Mouse (Mus musculus) kidney, adult 11 months (tissue): ENCODE data around the gene Paqr4.

Experiments used
- DNase-seq: peaks from one replicate; pipeline ENCODE4 v3.0.0; 2022

The Paqr4 gene

GRCm38 (mm10) chr17:23748631-23749391 is 8.1 kb upstream of the Paqr4 start:
- peak; percentile 76 for DNase-seq

- DNase-seq, result no peak
These were observed 7.4 kb upstream of the Paqr4 start for GRCm38 (mm10) chr17:23748026-23748425.

- no peak for DNase-seq
These were observed 6.8 kb upstream of the Paqr4 start for GRCm38 (mm10) chr17:23747471-23747870.

- DNase-seq, result no peak
These were observed 6.1 kb upstream of the Paqr4 start for GRCm38 (mm10) chr17:23746767-23747166.

DNA sequence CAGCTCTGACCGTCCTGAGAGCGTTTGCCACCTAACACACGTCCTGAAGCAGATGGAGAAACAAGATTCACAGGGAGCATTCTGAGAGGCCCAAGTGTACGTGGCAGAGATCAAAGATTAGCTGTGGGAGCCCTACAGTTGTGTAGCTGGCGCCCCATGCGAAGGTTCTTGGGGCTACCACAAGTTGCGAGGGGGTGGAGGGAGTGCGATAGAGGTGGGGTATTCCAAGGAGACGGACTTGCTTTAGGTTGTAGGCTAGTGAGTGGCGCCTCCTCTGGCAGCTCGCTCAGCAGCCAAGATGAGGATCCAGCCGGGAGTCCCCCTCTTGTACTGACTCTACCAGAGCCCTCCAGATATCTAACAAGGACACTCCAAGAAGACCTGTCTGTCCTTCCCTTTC is 5.6 kb upstream of the Paqr4 start:
- no peak for DNase-seq

DNA sequence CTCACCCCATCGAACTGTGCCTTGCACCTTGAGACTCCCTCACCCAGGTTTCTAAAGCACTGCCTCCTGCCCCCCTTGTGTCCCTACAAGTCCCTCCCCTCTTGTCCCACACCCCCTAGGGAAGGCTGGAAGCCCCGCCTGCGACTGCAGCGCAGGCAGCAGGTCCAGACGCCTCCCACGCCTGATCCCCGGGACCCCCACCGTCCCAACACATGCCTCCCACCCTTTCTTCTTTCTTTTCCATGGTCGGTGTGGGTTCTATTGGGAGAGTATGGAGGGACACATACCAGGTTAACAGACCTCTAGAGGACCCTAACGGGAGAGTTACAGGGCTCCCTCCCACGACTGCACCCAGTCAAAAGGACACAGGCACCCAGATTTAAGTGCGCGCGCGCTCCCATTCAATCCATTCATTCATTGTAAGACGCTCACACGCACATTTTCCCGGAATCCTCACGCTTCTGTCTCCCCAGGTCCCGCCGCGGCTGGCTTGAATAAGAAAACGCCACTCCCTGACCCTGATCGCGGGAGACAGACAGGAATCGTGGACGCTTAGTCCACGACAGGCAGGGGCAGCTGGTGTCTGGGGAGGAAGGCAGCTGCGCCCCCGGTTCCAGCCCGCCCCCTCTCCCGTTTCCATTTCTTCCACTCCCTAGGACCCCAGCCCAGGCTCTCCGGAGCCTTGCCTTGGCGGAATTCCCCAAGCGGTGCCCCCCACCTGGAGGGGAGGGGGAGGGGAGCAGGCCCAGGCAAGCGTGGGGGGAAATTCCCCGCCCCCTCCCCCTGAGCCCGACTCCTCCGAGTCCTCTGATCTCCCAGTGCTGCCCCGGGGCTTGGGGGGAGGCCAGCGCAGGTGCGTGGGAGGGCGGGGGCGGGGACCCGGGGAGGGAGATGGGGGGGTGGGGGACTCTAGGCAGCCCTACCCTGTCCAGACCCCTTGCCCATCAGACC is 4.9 kb upstream of the Paqr4 start, which contains the start of gene Kremen2:
TSS of gene Kremen2 (minus strand) at position 533 of the 951 bp plus-strand sequence.
- DNase-seq, result no peak

DNA sequence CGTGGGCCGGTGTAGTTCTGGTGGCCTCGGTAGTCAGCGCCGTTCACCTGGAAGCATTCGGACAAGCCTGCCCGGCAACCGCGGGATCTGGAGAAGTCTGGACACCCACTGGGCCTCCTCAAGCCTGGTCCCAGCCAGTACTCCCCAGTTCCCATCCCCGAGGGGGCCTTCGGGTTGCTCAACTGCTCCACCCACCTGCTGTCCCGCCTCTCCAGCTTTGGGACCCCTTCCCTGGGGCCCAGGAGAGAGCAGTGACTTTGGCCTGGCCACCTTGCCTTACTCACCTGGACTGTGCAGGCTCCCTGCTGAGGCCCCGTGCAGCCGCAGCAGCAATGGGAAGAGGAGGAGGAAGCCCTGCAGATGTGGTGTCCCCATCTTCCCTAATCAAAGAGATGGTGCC is 4.0 kb upstream of the Paqr4 start:
- no peak for DNase-seq

GRCm38 (mm10) chr17:23744076-23744475 is 3.4 kb upstream of the Paqr4 start:
- no peak for DNase-seq

GRCm38 (mm10) chr17:23742941-23743340 is 2.3 kb upstream of the Paqr4 start:
- no peak for DNase-seq

DNA sequence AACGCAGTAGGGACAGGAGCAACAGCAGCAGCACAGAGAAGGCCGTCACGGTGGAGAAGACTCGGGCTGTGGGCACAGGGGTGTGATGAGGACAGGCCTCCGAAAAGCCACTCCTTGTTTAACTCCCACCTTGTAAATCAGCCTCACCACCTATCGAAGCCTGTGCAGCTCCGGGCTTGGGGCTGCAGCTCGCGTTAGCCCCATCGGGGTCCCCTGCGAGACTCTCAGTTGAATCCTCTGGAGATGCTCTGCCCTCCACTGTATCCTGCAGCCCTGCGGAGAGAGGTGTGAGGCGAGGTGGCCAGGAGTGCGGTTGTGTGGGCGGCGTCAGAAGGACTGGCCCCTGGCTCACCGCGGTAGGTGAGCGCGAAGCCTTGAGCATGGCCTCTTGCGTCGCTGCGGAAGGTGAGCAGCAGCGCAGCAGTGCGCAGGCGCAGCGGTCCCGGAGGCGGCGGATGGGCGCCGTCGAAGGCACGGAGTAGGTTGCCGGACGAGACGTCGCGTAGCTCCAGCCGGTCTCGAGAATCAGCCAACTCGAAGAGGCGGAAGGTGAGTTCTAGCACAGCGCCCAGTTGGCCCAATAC is 1.6 kb upstream of the Paqr4 start:
- DNase-seq, result no peak

GRCm38 (mm10) chr17:23741359-23742209 is 917 bp upstream of the Paqr4 start:
- DNase-seq, result no peak

GRCm38 (mm10) chr17:23740136-23740584 is 507 bp downstream of the Paqr4 start:
- peak; percentile 87 for DNase-seq

DNA sequence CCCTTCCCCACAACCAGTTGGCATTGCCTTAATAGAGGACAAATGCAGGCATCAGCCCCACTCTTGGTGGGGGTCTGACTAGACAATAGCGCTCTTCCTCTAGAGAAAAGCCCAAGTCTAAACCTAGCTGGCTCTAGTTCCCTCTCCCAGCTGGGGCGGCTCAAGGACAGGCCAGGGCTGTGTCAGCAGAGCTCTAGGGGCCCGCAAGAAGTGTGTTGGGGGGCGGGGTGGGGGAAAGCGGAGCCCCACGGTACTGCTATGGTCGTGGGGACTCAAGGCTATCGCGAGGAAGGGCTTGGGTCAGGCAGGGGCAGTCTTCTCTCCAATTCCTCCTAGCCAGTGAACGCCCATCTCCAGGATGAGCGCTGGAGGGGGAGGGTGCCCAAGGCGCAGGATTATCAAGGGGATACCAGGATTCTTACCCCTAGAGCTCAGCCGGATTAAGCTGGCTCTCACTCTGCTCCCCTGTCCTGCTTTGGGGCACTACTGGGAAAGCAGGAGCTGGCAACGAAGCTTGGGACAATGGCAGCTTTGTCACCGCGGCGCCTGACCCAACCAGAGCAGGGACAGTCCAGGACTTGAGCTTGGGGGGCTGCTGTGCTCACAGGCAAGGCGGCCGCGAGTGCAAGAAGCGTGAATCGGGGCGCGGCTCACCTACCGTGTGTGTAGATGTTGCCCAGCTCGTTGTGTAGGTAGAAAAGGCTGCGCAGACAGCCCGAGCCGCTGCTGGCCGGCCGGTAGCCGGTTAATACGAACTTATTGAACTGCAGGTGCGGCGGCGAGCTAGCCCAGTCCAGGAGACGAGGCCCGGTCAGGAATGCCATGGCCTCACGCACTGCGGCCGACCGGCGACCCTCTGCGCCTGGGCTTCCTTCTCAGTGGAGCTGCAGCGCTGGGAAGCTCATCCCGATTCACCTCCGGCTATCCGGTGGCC is 1.2 kb downstream of the Paqr4 start:
- DNase-seq, result no peak

DNA sequence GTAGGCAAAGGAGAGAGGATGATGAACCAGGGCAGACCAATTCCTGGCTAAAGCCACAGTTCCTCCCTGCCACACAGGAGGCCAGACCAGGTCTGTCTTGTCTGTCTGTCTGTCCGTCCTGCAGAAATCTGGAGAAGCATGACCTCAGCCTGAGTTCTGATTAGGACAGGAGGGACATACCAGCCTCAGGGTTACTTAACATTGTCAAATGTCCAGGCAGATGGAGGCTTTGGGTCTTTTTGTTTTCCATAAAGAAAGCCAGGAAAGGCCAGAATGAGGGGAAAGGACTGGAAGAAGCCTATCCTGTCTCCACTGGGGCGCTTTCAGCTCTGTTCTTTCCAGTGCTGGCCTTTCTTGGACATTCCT is 1.8 kb downstream of the Paqr4 start:
- no peak for DNase-seq

DNA sequence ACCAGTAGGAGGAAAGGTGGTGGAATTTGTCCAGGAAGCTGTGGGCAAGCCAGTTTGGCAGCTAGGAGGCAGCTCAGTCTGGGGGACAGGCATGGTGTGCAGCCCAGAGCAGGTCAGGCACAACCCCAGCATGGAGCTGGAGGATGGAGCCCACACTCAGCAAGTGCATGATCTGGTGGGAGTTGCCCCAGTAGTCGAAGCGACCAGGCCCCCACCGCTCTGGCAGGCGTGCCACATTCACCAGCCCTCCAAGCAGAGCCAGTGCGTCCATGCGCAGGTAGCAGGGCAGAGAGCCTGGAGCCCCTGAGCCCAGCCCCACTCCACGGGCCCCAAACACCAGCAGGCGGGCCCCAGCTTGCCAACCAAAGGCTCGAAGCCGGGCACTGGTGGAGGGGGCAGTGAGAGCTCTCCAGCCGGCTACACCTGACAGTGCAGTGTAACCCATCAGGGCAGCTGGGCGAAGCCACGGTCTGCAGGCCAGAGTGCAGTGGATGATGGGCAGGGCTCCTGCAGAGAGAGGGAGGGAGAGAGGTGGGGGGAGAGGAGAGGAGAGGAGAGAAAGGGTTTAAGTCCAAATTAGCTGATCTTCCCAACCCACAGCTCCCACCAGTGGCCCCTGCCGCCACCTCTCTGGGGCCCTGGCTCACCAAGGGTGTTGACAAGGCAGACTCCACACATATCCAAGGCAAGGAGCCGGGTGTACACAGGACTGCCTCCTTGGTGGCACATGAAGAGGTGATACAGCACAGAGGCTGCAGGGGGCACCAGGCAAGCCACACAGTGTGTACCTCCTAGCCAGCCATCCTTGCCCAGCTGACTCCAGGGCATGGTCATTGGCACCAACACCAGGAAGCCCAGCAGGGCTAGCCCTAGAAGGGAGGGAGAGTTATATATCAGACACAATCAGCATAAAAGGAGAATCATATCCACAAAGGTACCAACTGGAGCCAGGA is 2.9 kb downstream of the Paqr4 start:
- DNase-seq, result no peak

DNA sequence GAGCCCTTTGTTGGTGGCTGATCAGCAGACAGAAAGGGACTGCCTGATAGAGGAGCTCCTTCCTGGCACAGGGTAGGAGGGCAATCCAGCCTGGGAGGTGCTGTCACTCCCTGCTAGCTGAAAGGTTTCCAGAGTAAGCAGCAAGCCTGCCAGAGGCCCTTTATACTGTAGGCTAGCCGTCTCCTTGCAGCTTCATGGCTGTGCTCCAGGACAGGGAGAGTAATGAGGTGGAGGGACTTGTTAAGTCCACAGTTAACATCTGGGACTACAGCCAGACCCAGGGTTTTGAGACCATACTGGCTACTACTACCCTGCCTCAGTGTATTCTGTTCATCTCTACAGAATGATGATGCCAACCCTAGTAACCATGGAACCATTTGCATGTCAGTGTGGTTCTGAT is 6.3 kb downstream of the Paqr4 start:
- peak; percentile 51 for DNase-seq

GRCm38 (mm10) chr17:23730441-23730840 is 10.2 kb downstream of the Paqr4 start:
- no peak for DNase-seq

DNA sequence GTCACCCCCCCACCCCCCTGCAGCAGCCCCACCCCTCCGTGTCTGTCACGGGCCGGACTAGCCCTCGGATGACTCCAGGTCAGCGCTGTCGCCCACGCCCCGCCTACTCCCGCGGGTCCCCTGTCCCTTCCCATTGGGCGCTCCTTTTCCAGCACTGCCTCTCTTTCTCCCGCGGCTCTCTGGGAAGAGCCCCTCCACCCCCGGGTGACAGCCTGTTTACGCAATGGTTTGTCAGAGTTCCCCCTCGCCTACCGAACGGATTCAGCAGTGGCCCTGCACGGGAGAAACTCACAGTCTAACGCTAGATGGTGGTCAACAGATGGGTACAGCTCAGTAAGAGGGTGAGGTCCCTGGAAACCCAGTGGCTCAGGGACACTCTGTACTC is 13.9 kb downstream of the Paqr4 start:
- peak; percentile 70 for DNase-seq

GRCm38 (mm10) chr17:23725999-23726757 is 14.5 kb downstream of the Paqr4 start, which contains the start of gene Pkmyt1:
Gene Pkmyt1, plus strand, starts transcription at chr17:23726336.
- peak; percentile 91 for DNase-seq
